Mouse (Mus musculus) myocyte (in vitro differentiated cells): ENCODE results near the gene Atp2a1. TPM values are rescaled to one million over a fixed set of nuclear protein-coding genes. Genes with fewer than 3 reads are reported as not detected.

Experiments used
- H3K27me3 ChIP-seq: one replicate; pipeline ENCODE4 v1.6.1; 2011; ENCODE audit not compliant: control insufficient read depth, insufficient read depth, insufficient read length
- H3K36me3 ChIP-seq: one replicate; pipeline ENCODE4 v1.6.1; 2011; ENCODE audit not compliant: control insufficient read depth, insufficient read depth
- H3K4me2 ChIP-seq: one replicate; pipeline ENCODE4 v1.6.1; 2011; ENCODE audit warnings: low read depth, control low read depth
- H3K4me3 ChIP-seq: one replicate; pipeline ENCODE4 v1.5.1; 2011; ENCODE audit warnings: mild to moderate bottlenecking, control low read depth, moderate library complexity
- H3K79me2 ChIP-seq: one replicate; pipeline ENCODE4 v1.6.1; 2011; ENCODE audit not compliant: control insufficient read depth, insufficient read depth
- H3ac ChIP-seq: one replicate; pipeline ENCODE4 v1.6.1; 2011; ENCODE audit not compliant: control insufficient read depth, insufficient read length
- CEBPB ChIP-seq: IDR thresholded peaks from 2 replicates; pipeline ENCODE4 v1.6.1; 2011; ENCODE audit warnings: mild to moderate bottlenecking, moderate library complexity; ENCODE audit not compliant: poor library complexity, insufficient read depth, severe bottlenecking
- E2F4 ChIP-seq: IDR thresholded peaks from one replicate; pipeline ENCODE4 v1.6.1; 2011; ENCODE audit warnings: mild to moderate bottlenecking, control low read depth, moderate library complexity; ENCODE audit not compliant: insufficient read depth
- MAX ChIP-seq: IDR thresholded peaks from one replicate; pipeline ENCODE4 v1.6.1; 2011; ENCODE audit warnings: low read depth, mild to moderate bottlenecking, control low read depth
- MYOD1 ChIP-seq, 3 experiments: IDR thresholded peaks; one replicate each; pipeline ENCODE4 v1.6.1; 2011; ENCODE audit warnings: control low read depth in 2 of 3, low read depth in 2 of 3, mild to moderate bottlenecking in 2 of 3, moderate library complexity in 1 of 3; ENCODE audit not compliant: insufficient read length in 2 of 3, control insufficient read depth in 1 of 3
- MYOG ChIP-seq, 3 experiments: IDR thresholded peaks; one replicate each; pipeline ENCODE4 v1.6.1; 2011; ENCODE audit warnings: control low read depth in 2 of 3, low read depth in 2 of 3, mild to moderate bottlenecking in 2 of 3; ENCODE audit not compliant: insufficient read length in 2 of 3, control insufficient read depth in 1 of 3, insufficient read depth in 1 of 3
- POLR2A ChIP-seq: IDR thresholded peaks from one replicate; pipeline ENCODE4 v1.6.1; 2011; ENCODE audit warnings: low read depth, mild to moderate bottlenecking, control low read depth, moderate library complexity; ENCODE audit not compliant: insufficient read length
- POLR2AphosphoS2 ChIP-seq: IDR thresholded peaks from one replicate; pipeline ENCODE4 v1.6.1; 2011; ENCODE audit warnings: low read depth, control low read depth; ENCODE audit not compliant: insufficient read length
- REST ChIP-seq: IDR thresholded peaks from one replicate; pipeline ENCODE4 v1.6.1; 2011; ENCODE audit warnings: mild to moderate bottlenecking, control low read depth, moderate library complexity; ENCODE audit not compliant: insufficient read depth, insufficient read length
- SRF ChIP-seq: IDR thresholded peaks from one replicate; pipeline ENCODE4 v1.6.1; 2011; ENCODE audit warnings: low read depth; ENCODE audit not compliant: control insufficient read depth, insufficient read length
- TCF12 ChIP-seq: IDR thresholded peaks from one replicate; pipeline ENCODE4 v1.6.1; 2011; ENCODE audit warnings: mild to moderate bottlenecking, control low read depth; ENCODE audit not compliant: poor library complexity, insufficient read depth, severe bottlenecking
- TCF3 ChIP-seq: IDR thresholded peaks from one replicate; pipeline ENCODE4 v1.6.1; 2011; ENCODE audit warnings: low read depth, control low read depth; ENCODE audit not compliant: insufficient read length
- USF1 ChIP-seq: IDR thresholded peaks from one replicate; pipeline ENCODE4 v1.6.1; 2011; ENCODE audit warnings: low read depth, mild to moderate bottlenecking, control low read depth, moderate library complexity
- polyA plus RNA-seq: library from polyadenylated mRNA; unstranded; fragments of >200 nt; fragmentation: generic; extraction: Trizol; gene quantifications from one replicate; pipeline ENCODE4 v1.2.1, GENCODE M21; 2012; ENCODE audit warnings: missing spikeins

The Atp2a1 gene
- polyA plus RNA-seq, 1 experiment, result 1,699 TPM

GRCm38 (mm10) chr7:126458844-126459618, 3.9 kb downstream of the Atp2a1 start:
- Histone ChIP-seq H3K4me2 (peak overlapping the region; percentile 82), H3K4me3 (peak overlapping the region; percentile 54)
- TF ChIP-seq TCF12 (peak; percentile 20), CEBPB (no peak), POLR2AphosphoS2 (peak; percentile 59), MYOG (IDR thresholded peaks at IDR 0.05; ENCODE audit: control insufficient read depth in 1 of 3, insufficient read depth in 1 of 3, insufficient read length in 2 of 3, low read depth in 2 of 3) (peak; percentile 33 to 93 (median 43)), POLR2A (peak; percentile 46), MYOD1 (IDR thresholded peaks at IDR 0.05; ENCODE audit: control insufficient read depth in 1 of 3, insufficient read length in 2 of 3, low read depth in 2 of 3) (peak; percentile 72 to 97 (median 86))

GRCm38 (mm10) chr7:126458225-126458624, 4.7 kb downstream of the Atp2a1 start:
- H3K79me2 ChIP-seq, result peaks cover 8% of the 10 kb centered on the region
- H3K4me2 ChIP-seq, result peak overlapping the region; percentile 82
- H3K36me3 ChIP-seq, result peaks cover 27% of the 10 kb centered on the region
- no peak overlapping the region for H3ac ChIP-seq
- TF ChIP-seq POLR2A (peak; percentile 14), POLR2AphosphoS2 (peak; percentile 65), TCF12 (no peak), MYOG (IDR thresholded peaks at IDR 0.05; ENCODE audit: control insufficient read depth in 1 of 3, insufficient read depth in 1 of 3, insufficient read length in 2 of 3, low read depth in 2 of 3) (no peak)
- H3K27me3 ChIP-seq, result no peaks in the 10 kb centered on the region
- H3K4me3 ChIP-seq, result peak overlapping the region; percentile 54

More at GRCm38 (mm10) chr7:126458844-126459618, 3.9 kb downstream of the Atp2a1 start:
- Histone ChIP-seq H3K27me3 (no peaks in the 10 kb centered on the region), H3K79me2 (peaks cover 8% of the 10 kb centered on the region), H3ac (no peak overlapping the region), H3K36me3 (peaks cover 27% of the 10 kb centered on the region)

- H3K4me3 ChIP-seq, result peak overlapping the region; percentile 54
- no peak overlapping the region for H3ac ChIP-seq
These were observed 6.3 kb downstream of the Atp2a1 start for GRCm38 (mm10) chr7:126456382-126457266.

GRCm38 (mm10) chr7:126455242-126455641, 7.7 kb downstream of the Atp2a1 start:
- no peaks in the 10 kb centered on the region for H3K79me2 ChIP-seq
- H3K27me3 ChIP-seq, result no peaks in the 10 kb centered on the region
- no peak overlapping the region for H3K4me3 ChIP-seq
- TF ChIP-seq CEBPB (no peak), POLR2A (peak; percentile 24), SRF (no peak), POLR2AphosphoS2 (peak; percentile 58), E2F4 (no peak), REST (no peak), TCF12 (no peak)
- peaks cover 51% of the 10 kb centered on the region for H3K36me3 ChIP-seq
- H3K4me2 ChIP-seq, result peak overlapping the region; percentile 82
- H3ac ChIP-seq, result no peak overlapping the region

More at GRCm38 (mm10) chr7:126456382-126457266, 6.3 kb downstream of the Atp2a1 start:
- Histone ChIP-seq H3K27me3 (no peaks in the 10 kb centered on the region), H3K36me3 (peaks cover 37% of the 10 kb centered on the region), H3K4me2 (peak overlapping the region; percentile 82), H3K79me2 (no peaks in the 10 kb centered on the region)
- TF ChIP-seq USF1 (no peak), MYOD1 (IDR thresholded peaks at IDR 0.05; ENCODE audit: control insufficient read depth in 1 of 3, insufficient read length in 2 of 3, low read depth in 2 of 3) (peak in 2 of 3 experiments; percentile 16 to 46), CEBPB (no peak), TCF12 (no peak), MYOG (IDR thresholded peaks at IDR 0.05; ENCODE audit: control insufficient read depth in 1 of 3, insufficient read depth in 1 of 3, insufficient read length in 2 of 3, low read depth in 2 of 3) (peak in 1 of 3 experiments; percentile 23), POLR2AphosphoS2 (peak; percentile 59), E2F4 (no peak), TCF3 (no peak), MAX (no peak)

GRCm38 (mm10) chr7:126453861-126454260, 9.0 kb downstream of the Atp2a1 start:
- H3K4me2 ChIP-seq, result peak overlapping the region; percentile 32
- no peaks in the 10 kb centered on the region for H3K79me2 ChIP-seq
- no peak for TF ChIP-seq REST
- peak; percentile 43 for TF ChIP-seq POLR2AphosphoS2
- H3K27me3 ChIP-seq, result no peaks in the 10 kb centered on the region
- H3K4me3 ChIP-seq, result no peak overlapping the region
- H3ac ChIP-seq, result no peak overlapping the region
- H3K36me3 ChIP-seq, result peaks cover 56% of the 10 kb centered on the region
